Mouse (Mus musculus) right cerebral cortex, postnatal 25 days (tissue): ENCODE measurements around the gene Upk3b.

ENCODE experiments used
- DNase-seq: peaks from one replicate; pipeline ENCODE4 v3.0.0; 2022

The Upk3b gene

DNA sequence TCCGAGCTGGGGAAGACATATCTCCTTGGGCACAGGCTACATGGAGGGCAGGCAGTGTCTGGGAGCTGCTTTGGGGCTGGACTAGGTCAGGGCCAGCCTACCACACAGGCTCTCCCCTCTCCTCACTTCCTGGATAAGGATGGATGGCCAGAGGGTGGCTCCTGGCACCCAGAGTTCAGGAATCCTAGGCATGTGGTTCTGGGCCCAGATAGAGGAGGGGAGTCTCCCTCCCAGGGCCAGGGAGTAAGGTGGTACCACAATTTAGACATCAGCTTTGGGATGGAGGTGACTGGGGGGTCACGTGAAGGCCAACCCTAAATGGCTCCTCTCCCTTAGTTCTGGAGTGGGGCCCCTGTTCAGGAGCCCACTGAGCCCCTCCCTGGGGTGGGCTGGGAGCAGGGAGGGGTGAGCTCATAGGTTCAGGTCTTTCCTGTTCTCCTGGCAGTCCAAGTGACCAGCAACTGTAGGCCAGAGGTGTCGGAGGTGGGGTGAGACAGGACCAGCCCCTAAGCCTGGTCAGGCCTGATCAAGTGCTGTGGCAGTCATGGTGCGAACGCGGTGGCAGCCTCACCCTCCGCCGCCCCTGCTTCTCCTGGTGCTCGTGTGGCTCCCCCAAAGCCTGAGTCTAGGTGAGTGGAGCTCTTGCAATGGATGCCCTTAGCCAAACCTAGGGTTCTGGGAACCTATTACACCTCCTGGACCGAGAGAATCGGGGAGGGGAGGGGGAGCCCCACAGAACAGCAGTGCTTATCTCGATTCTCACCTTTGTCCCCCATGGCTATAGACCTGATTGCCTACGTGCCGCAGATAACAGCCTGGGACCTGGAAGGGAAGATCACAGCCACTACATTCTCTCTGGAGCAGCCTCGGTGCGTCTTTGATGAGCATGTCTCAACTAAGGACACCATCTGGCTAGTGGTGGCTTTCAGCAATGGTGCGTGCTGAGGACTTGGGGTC, at the start of gene Upk3b:
TSS of gene Upk3b (plus strand) at position 239 of the 957 bp plus-strand sequence.
- DNase-seq = no peak

DNA sequence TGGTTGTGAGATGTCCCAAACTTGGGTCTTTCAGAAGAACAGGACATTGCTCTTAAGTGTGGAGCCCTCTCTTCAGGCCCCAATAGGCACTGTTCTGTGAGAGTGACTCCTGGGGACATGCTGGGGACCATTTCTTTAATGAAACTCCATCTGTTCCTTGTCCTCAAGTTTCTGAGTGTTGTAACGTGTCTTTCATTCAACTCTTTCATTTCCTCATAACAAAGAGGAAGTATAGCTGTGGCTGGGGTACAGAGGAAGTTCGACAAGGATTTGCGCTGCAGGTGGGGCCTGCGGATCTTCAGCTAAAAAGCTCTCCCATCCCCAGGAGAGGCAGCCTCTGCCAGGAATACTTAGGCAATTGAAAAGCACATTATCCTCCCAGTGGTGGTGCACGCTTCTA, 47.7 kb upstream of the Upk3b start:
- no peak for DNase-seq

DNA sequence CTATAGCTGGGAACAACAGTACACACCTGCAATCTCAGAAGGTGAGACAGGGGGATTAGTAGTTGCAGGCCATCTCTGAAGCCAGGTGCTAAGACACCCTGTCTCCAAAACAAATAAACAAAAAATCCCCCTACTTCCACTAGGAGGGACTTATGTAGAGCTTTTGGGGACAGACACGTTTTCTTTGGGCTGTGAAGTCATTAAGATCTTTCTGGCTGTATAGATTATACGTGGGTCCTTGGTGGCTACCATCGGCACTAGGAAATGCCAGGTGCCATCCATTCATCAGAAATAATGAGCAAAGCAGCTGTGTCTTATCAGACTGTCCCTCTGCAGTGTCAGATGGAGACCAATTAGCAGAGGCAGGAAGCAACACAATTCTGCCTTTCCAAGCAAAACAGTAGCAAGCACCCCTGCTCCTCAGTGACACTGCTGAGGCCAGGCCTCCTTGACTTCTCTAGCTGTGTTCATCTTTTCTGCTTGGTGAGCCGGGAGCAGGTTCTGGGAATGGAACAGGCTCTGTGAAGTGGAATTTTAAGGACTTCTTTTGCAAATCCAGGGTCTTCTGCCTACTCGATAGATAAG, 44.8 kb upstream of the Upk3b start:
- DNase-seq = no peak

DNA sequence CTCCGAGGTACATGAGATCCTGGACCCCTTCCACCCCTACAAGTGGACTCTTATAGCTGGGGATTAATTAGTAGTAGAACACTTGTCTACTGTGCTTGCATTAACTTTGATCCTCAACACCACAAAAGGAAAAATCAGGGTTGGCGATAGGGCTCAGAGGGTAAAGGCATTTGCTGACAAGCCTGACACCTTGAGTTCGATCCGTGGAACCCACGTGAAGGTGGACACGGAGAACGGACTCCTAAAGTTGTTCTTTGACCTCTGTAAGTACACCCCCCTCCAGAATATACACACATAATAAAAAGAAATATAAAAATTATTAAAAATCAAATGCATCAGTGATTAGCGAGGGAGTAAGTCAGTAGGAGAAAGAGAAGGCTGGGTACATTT, 44.0 kb upstream of the Upk3b start:
- DNase-seq = no peak

DNA sequence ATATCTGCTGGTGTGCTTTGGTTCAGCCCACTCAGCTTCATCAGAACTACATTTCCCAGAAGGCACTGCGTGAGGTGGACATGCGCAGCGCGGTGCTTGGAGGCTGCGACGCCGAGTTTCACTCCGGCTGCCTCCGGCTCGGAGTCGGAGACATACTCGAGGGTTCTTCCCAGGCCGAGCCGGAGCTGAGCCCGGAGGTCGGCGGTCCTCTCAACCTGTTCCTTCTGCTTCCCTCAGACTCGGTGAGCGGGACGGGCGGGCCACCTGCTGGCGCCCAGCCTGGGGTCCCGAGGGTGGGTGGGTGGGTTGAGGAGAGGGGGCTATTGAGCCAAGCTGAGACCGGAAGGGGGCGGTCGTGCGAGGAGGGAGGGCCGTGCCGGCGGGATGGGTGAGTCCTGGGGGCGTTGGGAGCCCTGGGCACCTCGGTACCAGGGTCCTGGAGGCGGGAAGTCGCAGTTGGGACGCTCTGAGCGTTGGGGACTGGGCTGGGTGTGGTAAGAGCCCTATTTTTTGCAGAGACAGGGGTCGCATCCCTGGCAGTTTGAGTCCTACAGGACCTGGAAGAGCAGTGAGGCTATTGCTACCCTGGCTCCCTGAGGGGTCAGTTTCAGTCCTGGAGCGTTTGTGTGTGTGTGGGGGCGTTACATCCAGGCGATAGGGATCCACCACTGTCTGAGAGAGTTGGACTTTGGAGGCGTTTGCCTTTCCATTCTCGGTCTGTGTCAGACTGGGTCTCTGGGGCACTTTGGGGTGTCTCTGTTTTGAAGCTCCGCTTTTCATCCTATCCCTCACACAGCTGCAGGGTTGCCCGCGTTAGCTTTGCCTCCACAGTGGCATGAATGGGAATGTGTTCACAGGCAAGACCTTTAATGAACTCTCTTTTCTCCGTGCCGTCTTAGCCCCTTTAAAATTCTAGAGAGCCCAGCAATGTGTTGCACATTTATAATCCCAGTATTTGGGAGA, 43.3 kb upstream of the Upk3b start, which contains the start of gene Dtx2:
TSS of gene Dtx2 (plus strand) at position 76 of the 963 bp plus-strand sequence.
- peak; percentile 88 for DNase-seq

DNA sequence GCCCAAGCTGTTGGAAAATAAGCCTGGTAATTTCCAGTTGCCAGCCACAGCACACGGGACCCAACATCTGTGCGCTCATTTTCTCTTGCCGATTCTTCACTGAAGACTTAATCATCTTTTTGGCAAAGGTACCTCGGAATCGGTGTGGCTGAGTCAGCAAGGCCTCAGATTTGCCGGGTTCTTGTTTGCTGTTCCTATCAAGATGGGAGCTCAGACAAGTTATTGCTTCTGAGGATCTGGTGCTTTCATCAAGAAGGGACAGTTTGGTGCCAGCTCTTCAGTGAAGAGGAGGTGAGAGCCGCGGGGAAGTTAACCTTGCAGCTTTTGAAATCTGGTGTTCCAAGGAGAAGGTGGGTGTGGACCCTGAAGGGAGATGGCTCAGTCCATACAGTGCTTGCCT, 42.1 kb upstream of the Upk3b start:
- peak; percentile 12 for DNase-seq

DNA sequence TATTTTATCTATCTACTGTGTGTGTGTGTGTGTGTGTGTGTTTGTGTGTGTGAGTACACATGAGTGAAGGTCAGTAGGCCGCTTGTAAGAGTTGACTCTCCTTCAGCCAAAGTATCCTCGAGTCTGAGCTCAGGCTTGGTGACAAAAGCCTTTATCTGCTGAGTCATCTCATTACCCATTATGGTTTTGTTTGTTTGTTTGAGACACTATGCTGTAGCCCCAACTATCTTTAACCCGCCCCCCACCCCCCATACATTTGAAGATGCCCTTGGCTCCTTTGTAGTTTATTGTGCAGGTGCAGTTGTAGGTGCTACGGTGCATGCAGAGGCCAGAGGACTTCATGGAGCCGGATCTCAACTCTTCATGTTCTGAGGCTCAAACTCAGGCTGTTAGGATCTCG, 37.1 kb upstream of the Upk3b start:
- DNase-seq = no peak

DNA sequence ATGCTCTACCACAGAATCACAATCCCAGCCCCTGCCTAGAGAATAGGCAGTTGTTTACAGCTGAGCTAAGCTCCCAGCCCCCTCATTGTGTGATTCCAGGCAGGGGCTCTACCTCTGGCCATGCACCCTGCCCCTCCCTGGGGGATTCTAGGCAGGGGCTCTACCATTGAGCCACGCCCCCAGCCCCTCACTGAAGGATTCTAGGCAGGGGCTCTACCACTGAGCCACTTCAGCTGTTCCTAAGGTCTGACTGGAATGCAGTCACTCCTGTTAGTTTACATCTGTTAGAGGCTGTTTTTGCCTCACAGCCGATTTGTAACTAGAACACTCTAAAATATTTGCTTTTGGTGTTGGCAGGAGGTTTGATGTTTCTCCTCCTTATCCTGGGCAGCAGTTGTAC, 36.0 kb upstream of the Upk3b start:
- DNase-seq = no peak

DNA sequence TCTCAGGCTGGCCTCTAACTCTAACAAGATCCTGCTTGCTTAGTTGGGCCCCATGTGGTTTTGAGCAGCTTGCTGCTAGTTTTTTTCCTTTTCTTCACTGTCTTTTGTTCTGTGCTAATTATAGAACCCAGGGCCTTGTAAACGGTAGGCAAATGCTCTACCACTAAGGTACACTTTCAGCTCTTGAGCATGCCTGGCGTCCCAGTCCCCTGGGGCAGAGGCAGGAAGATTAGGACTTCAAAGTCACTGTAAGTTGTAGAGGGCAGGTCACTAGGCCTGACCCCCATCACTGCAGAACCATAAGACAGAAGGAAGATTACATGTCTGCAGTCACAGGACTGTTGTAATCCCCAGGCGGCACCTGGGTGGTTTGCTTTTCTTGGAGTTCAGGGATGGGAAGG, 35.5 kb upstream of the Upk3b start:
- DNase-seq = no peak

DNA sequence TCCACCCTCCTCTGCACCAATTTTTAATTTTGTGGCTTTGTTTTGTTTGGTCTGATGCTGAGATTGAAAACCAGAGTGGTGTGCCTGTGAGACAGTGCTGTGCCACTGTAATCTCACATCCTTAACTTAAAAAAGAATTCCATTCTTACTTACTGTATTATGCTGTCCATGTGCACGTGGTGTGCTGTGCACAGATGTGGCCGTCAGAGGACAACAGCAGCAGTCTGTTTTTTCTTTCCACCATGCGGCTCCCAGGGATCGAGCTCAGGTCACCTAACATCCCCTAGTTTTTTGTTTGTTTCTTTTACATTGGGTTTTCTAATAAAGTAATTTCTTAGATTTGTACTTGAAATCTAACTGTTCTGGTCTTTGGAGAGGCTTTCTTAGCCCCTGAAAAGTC, 33.8 kb upstream of the Upk3b start:
- no peak for DNase-seq

DNA sequence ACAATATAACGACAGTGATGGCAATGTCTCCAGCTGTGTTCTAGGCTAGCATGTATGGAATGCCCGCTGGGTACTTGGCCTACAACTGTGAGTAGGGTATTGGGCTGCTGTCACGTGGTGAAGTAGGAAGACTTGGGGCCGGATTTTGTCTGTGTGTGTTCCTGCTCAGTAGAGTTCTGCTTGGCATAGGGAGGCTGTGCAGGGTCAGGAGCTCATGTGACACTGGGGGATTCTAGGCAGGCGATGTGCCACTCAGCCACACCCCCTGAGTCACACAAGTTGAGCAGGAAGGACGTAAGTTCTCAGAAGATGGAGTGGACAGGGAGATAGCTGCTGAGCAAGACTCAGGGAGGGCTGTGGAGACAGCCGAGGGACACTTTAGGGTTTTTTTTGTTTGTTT, 30.6 kb upstream of the Upk3b start:
- DNase-seq = no peak

DNA sequence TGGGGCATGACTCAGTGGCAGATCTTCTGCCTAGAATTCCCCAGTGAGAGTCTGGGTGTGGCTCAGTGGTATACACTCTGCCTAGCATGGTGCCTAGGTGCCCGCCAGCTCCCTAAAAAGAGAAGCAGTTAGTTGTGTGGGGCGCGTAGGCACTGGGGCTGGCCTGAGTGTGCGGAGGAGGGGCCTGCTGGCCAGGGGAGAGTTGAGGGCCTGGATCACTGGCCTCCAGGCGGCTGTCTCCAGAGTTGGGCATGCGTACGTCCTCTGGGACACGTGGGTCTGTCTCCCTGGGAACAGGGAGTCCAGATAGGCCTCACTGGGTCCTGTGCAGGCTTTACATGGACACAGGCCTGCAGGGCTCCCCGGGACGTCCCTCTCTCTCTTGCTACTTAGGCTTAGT, 23.4 kb upstream of the Upk3b start:
- DNase-seq = no peak

DNA sequence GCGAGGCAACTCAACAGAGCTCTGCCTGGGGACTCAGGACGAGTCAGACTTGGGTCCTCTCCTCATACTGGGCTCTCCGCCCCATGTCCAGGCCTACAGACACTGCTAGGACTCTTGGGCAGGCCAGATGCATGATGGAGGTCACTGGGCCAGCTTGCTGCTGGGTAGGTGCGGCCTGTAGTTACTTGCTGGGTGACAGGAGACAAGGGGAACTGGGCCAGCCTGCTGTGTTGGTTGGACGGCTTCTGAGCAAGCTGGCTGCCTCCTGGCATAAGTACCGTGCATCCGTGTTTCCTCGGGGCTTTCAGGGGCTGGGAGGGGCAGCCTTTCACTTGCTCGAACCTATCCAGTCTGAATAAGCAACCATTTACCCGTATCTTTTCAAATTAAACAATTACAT, 22.7 kb upstream of the Upk3b start:
- no peak for DNase-seq

DNA sequence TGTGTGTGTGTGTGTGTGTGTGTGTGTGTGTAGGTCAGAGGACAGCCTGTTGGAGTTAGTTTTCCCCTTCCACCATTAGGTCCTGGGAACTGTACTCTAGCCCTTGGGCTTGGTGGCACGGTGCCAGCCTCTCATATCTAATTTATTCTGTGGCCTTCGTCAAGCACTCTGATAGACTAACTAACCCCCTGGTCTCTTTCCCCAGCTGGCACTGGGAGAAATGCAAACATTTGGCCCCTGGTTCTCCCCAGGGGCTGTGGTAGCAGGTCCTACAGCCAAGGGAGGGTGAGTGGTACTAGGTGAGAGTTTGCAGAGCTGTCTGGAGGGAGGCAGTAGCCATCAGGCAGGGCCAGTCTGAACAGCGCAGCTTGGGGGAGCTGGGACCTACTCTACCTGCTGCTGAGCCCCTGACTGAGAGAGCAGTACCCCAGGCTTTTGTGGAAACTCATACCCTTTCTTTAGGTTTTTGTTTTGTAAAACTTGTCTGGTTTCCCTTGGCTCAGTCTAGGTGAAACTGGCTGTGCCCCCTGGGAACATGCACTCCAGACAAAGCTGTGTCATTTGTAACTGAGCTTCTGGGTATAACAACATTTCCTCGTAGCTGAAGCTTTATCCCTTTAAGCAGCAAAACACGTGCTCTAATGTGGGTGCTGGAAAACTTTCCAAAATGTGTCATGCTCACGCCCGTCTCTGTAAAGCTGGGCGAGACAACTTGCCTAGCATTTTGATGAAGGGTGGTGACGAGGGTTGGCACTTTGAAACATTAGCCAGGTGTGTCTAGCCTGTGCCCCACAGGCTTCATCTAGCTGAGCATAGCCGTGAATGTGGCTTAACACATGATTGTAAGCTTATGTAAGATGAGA, 22.1 kb upstream of the Upk3b start:
- DNase-seq = no peak

DNA sequence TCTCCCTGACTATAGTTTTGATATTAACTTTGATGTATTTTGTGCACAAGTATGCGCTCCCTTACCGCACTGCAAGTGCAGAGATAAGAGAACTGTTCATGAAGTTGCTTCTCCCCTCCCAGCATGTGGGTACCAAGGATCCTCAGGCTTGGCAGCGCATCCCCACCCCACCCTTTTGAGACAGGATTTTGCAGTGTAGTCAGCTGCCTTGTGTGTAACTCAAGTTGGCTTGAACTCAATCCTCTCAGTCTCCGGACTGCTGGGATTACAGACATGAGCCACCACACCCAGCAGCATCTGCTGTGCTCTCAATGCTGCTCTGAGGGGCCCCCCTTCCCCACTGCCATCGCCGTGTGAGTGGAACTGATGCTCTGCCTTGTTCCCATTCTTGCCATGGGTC, 21.0 kb upstream of the Upk3b start:
- DNase-seq = no peak

DNA sequence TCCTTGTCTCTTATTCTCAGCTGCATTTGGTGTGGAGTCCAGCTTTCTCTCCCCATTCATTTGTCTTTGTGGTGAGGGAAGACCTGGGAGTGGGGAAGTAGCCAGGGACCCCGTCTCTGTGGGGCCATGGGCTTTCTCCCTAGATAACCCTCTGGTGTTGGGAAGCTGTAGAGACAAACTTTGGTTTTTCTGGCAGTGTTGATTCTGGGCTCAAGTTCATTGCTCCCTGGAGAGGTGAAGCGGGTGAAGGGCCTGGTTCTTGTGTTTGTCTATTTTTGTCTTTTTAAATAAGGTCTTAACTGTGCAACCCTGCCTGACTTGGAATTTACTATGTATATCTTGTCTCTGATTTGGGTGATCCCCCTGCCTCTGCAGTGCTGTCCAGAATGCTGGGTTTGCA, 19.6 kb upstream of the Upk3b start:
- no peak for DNase-seq

DNA sequence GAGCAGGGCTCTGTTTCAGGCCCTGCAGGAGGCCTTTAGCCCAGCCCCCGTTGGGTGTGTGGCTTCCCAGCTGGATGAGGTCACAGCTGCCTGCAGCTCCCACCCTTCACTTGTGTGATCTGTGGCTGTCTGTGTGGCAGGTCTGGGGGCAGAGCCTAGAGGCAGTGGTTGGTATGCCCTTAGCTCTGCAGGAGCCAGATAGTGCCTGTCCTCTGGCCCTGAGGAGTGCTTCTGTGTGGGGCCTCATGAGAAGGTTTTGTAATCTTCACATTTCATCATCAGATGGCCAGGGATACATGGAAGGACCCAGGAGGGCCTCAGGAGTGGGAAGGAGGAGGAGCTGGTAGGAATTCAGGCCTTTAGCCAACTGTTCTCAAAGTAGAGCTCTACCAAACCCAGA, 18.4 kb upstream of the Upk3b start:
- no peak for DNase-seq

DNA sequence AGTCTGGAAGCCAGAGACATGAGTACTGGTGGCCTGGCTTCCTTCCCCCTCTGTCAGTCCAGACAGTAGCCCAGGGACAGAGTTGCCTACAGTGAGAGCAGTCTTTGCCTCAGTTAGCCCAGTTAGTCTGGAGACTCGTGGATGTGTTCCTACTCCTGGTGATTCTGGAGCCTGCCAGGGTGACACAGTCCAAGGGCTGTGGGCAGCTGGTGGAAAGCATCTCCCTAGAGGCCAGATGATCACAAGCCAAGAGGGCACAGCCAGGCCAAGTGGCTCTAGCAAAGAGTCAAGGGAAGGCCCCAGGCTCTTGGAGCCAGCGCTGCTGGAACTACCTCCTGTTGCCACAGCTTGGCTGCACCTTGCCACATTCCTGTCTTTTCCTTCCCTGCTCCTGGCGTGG, 12.6 kb upstream of the Upk3b start:
- DNase-seq = no peak

DNA sequence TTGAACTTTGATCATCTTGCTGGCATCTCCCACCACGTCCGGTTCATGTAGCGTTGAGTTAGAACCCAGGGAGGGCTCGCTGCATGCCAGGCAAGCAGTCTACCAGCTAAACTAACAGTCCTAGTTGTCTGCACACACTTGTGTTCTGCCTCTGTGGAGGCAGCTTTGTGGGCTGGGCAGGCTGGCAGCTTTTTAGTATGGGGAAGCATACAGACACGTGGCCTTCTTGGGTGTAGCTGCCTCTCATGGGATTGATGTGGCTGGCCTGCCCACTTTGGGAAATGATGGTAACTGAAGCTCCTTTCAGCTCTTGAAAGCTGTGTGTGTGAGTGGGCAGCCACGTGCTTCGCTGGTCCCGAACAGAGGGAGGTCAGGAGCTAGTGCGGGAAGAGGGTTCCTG, 11.4 kb upstream of the Upk3b start:
- DNase-seq = no peak

DNA sequence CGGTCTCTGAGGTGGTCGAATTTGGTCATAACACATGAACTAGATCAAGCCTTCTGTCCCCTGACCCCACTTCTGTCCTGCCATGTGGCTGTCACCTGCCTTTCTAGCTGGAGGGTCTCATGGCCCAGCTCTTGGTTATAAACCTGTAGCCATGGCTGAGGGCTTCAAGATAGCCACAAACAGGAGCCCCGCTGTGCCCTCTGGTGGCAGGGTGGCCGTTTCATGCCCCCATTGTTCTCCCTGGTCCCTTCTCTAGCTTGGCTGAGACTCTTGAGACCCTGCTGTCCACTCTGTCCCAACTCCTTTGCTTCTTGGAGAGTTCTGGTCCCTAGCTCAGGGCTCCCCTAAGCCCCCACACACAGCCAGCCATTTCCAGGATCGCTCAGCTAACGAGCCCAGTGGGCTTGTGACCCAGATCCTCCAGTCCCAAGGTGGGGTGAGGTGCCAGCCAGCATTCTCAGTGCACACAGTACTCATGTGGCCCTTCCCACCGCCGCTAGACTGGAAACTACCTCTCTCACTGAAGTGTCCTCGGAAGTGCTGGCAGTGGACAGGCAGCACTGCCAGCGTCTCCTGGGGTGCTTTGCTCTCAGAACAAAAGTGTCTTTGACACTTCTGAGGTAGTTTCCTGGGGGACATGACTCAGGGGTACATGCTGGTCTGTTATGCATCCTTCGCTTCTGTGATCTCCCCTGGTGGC, 10.5 kb upstream of the Upk3b start:
- DNase-seq = no peak

DNA sequence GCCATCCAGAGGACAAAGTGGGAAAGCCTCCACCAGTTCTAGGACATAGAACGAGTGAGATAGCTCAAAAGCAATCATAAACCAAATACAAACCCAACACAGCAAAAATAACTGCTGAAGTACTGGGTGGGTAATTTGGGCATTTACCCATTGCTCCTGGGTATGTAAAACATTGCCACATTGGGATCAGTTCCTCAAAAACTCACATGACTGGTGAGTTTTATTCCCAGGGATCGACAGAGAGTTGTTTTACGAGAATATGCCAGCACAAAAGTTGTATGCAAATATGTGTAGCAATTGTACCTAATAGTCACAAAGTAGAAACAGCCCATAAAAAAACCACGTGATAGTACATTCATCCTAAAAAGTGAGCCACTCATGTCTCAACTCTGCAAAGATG, 3.4 kb upstream of the Upk3b start:
- no peak for DNase-seq

DNA sequence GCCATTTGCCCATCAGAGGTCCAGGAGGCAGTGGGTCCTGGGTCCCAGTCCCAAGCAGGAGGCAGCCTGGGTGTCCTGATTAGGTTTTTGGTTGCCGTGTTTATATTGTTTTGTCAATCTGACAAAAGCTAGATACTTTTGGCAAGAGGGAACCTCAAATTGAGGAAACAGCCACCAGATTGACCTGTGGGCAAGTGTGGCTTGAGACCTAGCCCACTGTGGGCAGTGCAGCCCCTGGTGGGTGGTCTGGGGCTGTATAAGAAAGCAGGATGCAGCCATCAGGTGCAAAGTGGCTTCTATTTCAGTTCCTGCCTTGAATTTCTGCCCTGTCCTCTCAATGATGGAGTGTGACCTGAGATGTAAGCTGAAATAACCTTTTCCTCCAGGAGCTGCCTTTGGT, 3.0 kb upstream of the Upk3b start:
- no peak for DNase-seq
